Mouse (Mus musculus) CD4-positive, CD25-positive, alpha-beta regulatory T cell, adult 2 months (primary cell): ENCODE data around the gene C4b.
"Not testable (repeated sequence)": the region's sequence is repeated elsewhere in the genome, so short reads cannot be mapped to it uniquely, and the experiment has no call there.

Source experiments
- DNase-seq: peaks from one replicate; pipeline ENCODE4 v3.0.0-alpha.2; 2012; ENCODE audit warnings: low read depth, low spot score

C4b gene

GRCm38 (mm10) chr17:34743719-34744118, at the start of gene C4b:
Gene C4b (minus strand): TSS chr17:34743882.
- no peak for DNase-seq

DNA sequence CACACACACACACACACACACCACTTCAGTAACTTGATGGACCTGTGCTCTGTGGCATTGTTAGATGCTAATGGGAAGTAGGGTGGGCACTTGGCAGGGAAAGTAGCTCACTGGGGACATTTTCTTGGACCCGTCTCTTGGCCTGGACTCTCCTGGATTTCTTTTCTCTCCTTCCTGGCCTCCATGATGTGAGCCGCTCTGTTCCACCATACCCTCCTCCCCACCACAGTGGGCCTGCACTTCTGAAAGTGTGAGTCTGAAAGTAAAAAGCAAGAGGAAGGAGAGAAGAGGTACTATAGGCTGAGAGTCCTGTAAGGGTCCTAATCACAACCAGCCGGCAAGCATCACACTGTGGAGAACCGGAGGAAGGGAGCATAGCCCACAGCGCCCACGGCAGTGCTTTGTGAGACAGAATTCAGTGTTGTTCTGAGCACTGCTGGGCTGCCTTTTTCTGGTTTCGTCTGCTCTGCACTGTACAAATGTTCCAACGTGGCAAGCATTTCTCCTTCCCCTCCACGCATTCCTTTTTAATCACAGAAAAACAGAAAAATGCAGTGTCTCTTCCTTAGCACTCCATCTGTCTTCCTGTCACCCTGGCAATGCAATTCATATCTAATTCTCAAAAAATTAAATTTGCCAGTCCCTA, 34.1 kb upstream of the C4b start:
- no peak for DNase-seq

- no peak for DNase-seq
Observed at GRCm38 (mm10) chr17:34761471-34761870, 17.8 kb upstream of the C4b start.

DNA sequence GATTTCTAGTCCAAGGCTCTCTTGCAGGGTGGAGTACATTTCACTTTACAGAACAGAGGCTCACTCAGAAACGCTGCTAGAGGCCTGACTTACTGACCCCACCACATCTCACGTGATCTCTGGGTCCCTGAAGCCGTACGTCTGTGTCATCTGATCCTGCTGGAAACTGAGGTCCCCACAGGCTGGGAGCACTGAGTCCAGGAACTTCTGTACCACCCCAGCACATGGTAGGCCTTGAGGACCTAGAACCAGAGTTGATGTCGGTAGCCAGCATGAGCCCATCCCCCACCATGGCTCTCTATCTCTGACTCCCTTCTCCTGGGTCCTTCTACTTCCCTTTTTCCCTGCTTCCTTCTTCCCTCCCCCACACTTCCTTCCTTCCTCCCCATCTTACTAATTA, 2.8 kb upstream of the C4b start:
- DNase-seq, result no peak

GRCm38 (mm10) chr17:34745166-34745565, 1.5 kb upstream of the C4b start:
- not testable (repeated sequence) for DNase-seq

DNA sequence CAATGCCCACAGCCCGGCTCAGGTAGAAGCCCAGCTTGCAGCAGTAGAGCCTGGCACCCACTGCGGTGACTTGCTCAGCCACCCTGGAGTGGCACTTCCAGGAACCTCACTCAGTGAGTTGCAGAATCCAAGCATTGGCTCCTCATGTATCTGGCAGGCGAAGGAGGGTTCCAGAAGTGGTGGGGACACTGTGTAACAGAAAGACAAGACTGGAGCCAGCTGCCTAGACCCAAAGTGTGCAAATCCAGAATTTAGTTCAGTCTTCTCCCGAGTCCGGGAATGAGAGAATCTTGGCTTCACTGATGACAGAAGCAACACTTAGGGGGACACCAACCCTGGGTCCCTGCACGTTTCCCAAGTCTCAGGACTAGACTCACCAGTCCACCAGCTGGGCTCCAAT, 929 bp upstream of the C4b start:
- not testable (repeated sequence) for DNase-seq

DNA sequence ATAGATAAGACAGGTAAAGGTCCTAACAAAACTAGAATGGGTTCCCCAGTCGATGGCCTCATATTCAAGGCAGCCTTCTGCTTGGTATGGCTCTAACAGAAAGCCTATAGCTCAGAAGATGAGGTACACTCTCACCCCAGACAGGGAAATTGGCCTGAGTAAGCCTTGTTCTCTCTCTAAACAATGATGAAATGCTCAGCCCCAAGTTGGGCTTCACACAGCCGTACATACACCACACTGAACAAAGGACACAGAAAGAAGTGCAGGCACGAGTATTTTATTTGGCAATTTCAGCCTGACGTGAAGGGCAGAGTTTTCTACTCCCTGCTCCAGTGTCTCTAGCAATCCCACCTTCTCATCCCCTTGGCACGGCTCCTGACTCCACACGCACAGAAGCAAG, 524 bp upstream of the C4b start:
- DNase-seq, result no peak

DNA sequence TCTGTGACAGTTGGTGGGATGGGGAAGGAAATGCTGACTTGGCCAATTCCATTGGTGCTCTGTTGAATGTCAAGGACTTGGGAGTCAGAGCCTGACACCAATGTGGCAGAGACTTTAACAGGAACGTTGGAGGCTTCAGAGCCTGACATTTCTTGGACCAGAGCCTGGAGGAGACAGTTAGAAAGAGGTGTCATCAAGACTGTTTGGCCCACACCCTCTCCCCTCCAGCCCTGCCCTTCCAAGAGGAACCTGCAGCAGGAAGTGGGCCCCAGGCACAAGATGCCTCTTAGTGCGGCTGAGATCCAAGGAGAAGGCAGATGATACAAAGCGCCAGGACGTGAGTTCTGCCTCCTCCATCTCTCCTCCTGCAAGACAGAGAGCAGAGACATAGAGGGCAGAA, 3.4 kb downstream of the C4b start:
- no peak for DNase-seq

GRCm38 (mm10) chr17:34739708-34740107, 4.0 kb downstream of the C4b start:
- not testable (repeated sequence) for DNase-seq

- not testable (repeated sequence) for DNase-seq
Observed at GRCm38 (mm10) chr17:34737466-34737865, 6.2 kb downstream of the C4b start.

GRCm38 (mm10) chr17:34729779-34730553, 13.7 kb downstream of the C4b start:
- DNase-seq, result not testable (repeated sequence)

- not testable (repeated sequence) for DNase-seq
Observed at GRCm38 (mm10) chr17:34729155-34729554, 14.5 kb downstream of the C4b start.

- DNase-seq, result no peak
Observed at GRCm38 (mm10) chr17:34727887-34728286, 15.8 kb downstream of the C4b start.

GRCm38 (mm10) chr17:34723066-34723465, 20.6 kb downstream of the C4b start:
- DNase-seq, result no peak

DNA sequence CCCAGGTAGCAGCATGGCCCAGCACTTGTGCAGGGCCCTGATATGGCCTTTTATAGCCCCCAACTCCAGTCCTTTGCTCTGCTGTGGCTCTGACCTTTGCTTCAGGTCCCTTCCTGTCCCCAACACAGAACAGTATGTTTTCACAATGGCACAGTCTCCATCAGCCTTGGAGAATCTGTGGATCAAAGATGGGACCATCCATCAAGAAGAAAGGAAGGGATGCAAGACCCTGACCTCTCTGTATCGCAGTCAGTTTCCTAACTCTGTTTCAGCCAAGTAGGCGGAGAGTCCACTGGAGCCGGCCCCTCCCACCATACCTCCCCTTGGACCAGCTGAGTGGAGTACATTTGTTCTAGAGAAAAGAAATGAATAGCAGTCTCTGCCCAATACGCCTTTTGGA, 21.4 kb downstream of the C4b start:
- DNase-seq, result not testable (repeated sequence)

DNA sequence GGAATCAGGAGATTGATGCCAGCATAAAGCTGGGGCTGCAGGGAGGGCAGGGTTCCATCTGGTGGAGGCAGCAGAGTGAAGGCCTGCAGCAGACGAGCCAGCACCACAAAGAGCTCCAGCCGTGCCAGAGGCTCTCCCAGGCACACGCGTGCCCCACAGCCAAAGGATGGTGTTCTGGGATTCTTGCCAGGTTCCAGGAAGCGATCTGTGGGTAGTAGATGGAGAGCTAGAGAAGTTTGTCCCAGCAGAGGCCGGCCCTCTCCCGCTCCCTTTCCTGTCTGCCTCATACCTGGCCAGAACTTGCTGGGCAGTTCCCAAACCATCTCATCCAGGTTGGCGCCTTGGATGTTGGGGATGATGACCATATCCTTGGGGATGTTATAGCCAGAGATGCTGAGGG, 23.8 kb downstream of the C4b start:
- DNase-seq, result not testable (repeated sequence)

DNA sequence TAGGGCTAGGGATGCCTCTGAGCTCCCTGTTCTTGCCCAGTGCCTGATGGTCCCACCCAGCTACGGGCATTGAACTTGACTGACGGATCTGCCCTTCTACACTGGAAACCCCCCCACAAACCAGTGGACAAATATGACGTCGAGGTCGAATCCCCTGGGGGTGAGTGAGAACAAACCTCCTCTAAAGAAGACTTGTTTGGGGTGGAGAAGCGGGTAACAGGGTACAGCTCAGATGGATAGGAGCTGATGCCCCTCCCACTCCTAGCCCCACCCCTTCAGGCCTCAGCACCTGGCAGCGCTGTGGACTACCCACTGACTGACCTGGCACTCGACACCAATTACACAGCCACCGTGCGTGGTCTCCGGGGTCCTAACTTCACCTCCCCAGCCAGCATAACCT, 26.3 kb downstream of the C4b start:
- no peak for DNase-seq

GRCm38 (mm10) chr17:34716247-34716646, 27.4 kb downstream of the C4b start:
- no peak for DNase-seq

GRCm38 (mm10) chr17:34715451-34715850, 28.2 kb downstream of the C4b start:
- DNase-seq, result not testable (repeated sequence)

DNA sequence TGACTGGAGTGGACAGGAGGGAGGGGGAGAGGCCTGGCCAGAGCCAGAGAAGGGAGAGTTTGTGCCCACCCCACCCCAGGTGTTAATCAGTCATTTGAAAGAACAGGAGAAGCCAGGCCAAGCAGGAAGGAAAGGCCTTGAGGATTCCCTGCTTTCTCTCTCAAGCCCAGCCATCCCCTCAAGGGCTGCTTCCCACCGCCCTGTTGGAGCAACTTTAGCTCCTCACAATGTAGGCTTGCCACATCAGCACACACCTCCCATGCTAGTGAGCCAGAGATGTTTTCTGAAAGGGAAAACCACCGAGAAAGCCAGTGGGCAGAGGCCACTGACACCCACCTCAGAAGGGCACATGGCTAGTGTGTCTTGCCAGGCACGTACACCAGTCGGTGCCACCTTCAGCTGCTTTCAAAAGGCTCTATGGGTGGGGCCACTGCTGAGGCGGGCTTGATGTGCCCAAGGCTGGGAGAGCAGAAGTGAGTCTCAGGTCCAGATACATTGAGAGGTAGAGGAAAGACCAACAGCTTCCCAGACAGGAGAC, 28.7 kb downstream of the C4b start:
- not testable (repeated sequence) for DNase-seq

DNA sequence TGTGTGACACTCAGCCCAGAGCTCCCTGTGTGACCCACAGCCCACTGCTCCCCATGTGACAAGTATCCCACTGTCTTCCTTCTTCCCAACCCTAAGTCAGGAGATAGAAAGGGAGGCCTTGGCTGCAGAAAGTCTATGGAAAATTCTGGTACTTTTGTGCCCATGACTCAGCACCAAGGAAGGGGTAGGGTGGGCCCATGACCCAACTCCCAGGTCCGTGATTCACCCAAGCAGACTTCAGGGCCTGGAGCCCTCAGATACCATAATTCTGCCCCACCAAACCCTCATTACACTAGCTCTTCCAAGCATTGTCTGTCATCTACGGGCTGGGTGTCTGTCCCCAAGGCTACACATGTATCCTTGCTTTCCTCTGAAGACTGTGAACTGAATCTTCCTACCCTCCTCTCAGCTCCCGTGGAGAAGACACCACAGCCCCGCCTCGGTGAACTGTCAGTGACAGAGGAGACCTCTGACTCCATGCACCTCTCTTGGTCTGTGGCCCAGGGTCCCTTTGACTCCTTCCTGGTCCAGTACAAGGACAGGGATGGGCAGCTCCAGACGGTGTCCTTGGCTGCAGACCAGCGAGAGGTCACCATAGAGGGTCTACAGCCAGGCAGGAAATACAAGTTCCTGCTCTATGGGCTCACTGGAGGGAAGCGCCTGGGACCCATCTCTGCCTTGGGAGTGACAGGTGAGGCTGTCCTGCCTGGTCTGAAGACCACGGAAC, 29.3 kb downstream of the C4b start:
- not testable (repeated sequence) for DNase-seq

DNA sequence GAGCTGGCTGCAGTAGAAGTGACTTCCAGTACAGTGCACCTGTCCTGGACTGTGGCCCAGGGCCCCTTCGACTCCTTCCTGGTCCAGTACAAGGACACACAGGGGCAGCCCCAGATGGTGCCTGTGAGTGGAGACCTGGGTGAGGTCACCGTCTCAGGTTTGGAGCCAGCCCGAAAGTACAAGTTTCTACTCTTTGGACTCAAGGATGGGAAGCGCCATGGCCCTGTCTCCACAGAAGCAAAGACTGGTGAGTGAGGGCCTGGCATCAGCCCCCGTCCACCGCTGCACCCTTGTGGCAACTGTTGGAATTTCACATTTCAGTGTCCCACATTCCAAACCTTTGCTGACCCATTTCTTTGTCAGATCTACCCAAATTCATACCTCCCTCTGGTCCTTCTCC, 30.7 kb downstream of the C4b start:
- peak; percentile 45 for DNase-seq
